8 mouse cellular contexts compared by ENCODE assay signal in genomic region chr17:48545223-48545943, GRCm38 (mm10).
DNase-seq lines count a peak whose midpoint lies in the region; ATAC-seq and TF ChIP-seq lines count a peak whose summit lies in the region.

No protein-coding gene starts in this region.

- H3K9ac ChIP-seq in limb, embryonic 12.5 days (replicated peaks): no peak overlapping the region

- H3K27me3 ChIP-seq in embryonic facial prominence, embryonic 10.5 days (replicated peaks; ENCODE audit: low read depth, poor library complexity, severe bottlenecking): no peaks in the 10 kb centered on the region
- no peaks in the 10 kb centered on the region for H3K27me3 ChIP-seq in kidney, adult 2 months (replicated peaks; ENCODE audit: control insufficient read depth, insufficient read depth, low read length)
- H3K27me3 ChIP-seq in limb, embryonic 12.5 days: no peaks in the 10 kb centered on the region
- H3K27me3 ChIP-seq in thymus, adult 2 months (ENCODE audit: control insufficient read depth, insufficient read depth, low read length): no peaks in the 10 kb centered on the region

- H3K4me2 ChIP-seq in limb, embryonic 12.5 days: peak overlapping the region; percentile 17

- H3K4me1 ChIP-seq in embryonic facial prominence, embryonic 10.5 days: peaks cover 4% of the 10 kb centered on the region; the same call in 1 of the 2 replicates
- peaks cover 15% of the 10 kb centered on the region; the same call in 1 of the 2 replicates for H3K4me1 ChIP-seq in kidney, adult 2 months (ENCODE audit: control insufficient read depth, insufficient read depth, low read length)
- H3K4me1 ChIP-seq in limb, embryonic 12.5 days (replicated peaks): peaks cover 3% of the 10 kb centered on the region
- H3K4me1 ChIP-seq in thymus, adult 2 months (replicated peaks; ENCODE audit: control insufficient read depth, insufficient read depth, low read length): no peaks in the 10 kb centered on the region

- TF ChIP-seq POLR2A in kidney, adult 2 months (IDR thresholded peaks at IDR 0.05; ENCODE audit: low read depth, low read length): no peak
- no peak for TF ChIP-seq POLR2A in thymus, adult 2 months (IDR thresholded peaks at IDR 0.05; ENCODE audit: control insufficient read depth, extremely low read depth, insufficient read depth, low read length, poor library complexity)

- peak; percentile 53 for DNase-seq in R1 (ENCODE audit: low read depth, low spot score)
- DNase-seq in embryonic facial prominence, embryonic 10.5 days (ENCODE audit: low spot score): peak; percentile 27
- peak; percentile 78 for DNase-seq in kidney, adult 2 months
- peak; percentile 72 for DNase-seq in right cerebral cortex, postnatal 25 days
- no peak for DNase-seq in thymus, adult 2 months
- DNase-seq in ovary, postnatal 36 days (ENCODE audit: low spot score): no peak

- TF ChIP-seq CTCF in kidney, adult 2 months (conservative IDR thresholded peaks at IDR 0.05; ENCODE audit: insufficient read depth, insufficient read length, low read depth, low read length): no peak
- no peak for TF ChIP-seq CTCF in thymus, adult 2 months (IDR thresholded peaks at IDR 0.05; ENCODE audit: borderline replicate concordance, control insufficient read depth, extremely low read depth, insufficient read depth, low read length, poor library complexity)

- ATAC-seq in limb, embryonic 12.5 days (ENCODE audit: insufficient number of reproducible peaks, insufficient read depth, low FRiP score, low TSS enrichment, low read depth): peak; percentile 76
- ATAC-seq in megakaryocyte, adult 5-6 weeks (ENCODE audit: poor library complexity, severe bottlenecking): no peak

- no peak overlapping the region for H3K4me3 ChIP-seq in embryonic facial prominence, embryonic 10.5 days
- no peak overlapping the region for H3K4me3 ChIP-seq in kidney, adult 2 months (ENCODE audit: insufficient read depth, low read depth, low read length)
- H3K4me3 ChIP-seq in limb, embryonic 12.5 days (replicated peaks): no peak overlapping the region
- H3K4me3 ChIP-seq in thymus, adult 2 months (ENCODE audit: control insufficient read depth, insufficient read depth, low read length): no peak overlapping the region

- H3K27ac ChIP-seq in embryonic facial prominence, embryonic 10.5 days (replicated peaks): no peak overlapping the region; the same call in 1 of the 2 replicates
- H3K27ac ChIP-seq in kidney, adult 2 months (ENCODE audit: insufficient read depth, low read depth, low read length): peak overlapping the region; percentile 37
- no peak overlapping the region for H3K27ac ChIP-seq in limb, embryonic 12.5 days
- no peak overlapping the region for H3K27ac ChIP-seq in thymus, adult 2 months (ENCODE audit: control insufficient read depth, insufficient read depth, low read length)

- WGBS in embryonic facial prominence, embryonic 10.5 days: 78% methylated on average over 28 of the region's 28 CpGs
- WGBS in kidney, adult 2 months: 60% methylated on average over 28 of the region's 28 CpGs
- 67% methylated on average over 28 of the region's 28 CpGs for WGBS in limb, embryonic 12.5 days
- 85% methylated on average over 28 of the region's 28 CpGs for whole genome bisulfite sequencing in thymus, adult 2 months

- H3K36me3 ChIP-seq in embryonic facial prominence, embryonic 10.5 days (replicated peaks): no peaks in the 10 kb centered on the region
- H3K36me3 ChIP-seq in kidney, adult 2 months (ENCODE audit: control insufficient read depth, insufficient read depth, low read length): no peaks in the 10 kb centered on the region
- H3K36me3 ChIP-seq in limb, embryonic 12.5 days: no peaks in the 10 kb centered on the region
- no peaks in the 10 kb centered on the region for H3K36me3 ChIP-seq in thymus, adult 2 months (ENCODE audit: control insufficient read depth, insufficient read depth, low read length)

- H3K9me3 ChIP-seq in embryonic facial prominence, embryonic 10.5 days: no peaks in the 10 kb centered on the region
- no peaks in the 10 kb centered on the region for H3K9me3 ChIP-seq in limb, embryonic 12.5 days

Comparison
In these comparisons a context has a peak if more than half of its experiments do, and no peak if none do; other contexts are left out.
1. DNase-seq: peak in R1 (single experiment), embryonic facial prominence, embryonic 10.5 days (single experiment), kidney, adult 2 months (single experiment) and right cerebral cortex, postnatal 25 days (single experiment); none in thymus, adult 2 months (single experiment) and ovary, postnatal 36 days (single experiment).